Mouse (Mus musculus) hematopoietic stem cell, adult 5-6 weeks (primary cell): ENCODE data around the gene BC024978. TPM values are rescaled to one million over a fixed set of nuclear protein-coding genes. Genes with fewer than 3 reads are reported as not detected.

ENCODE experiments used
- ATAC-seq, 2 experiments: fragments of 125-278 bp in 1 of 2; replicated peaks in 1 of 2; 2 replicates each; pipeline ENCODE4 v1.8.0; 2016 to 2017; ENCODE audit warnings: inconsistent platforms in 2 of 2, mild to moderate bottlenecking in 2 of 2, moderate number of reproducible peaks in 2 of 2, low read depth in 1 of 2, moderate TSS enrichment in 1 of 2; ENCODE audit not compliant: low FRiP score in 2 of 2, poor library complexity in 2 of 2, severe bottlenecking in 2 of 2, insufficient read depth in 1 of 2, low TSS enrichment in 1 of 2
- total RNA-seq: library from RNA; stranded (forward); fragments of 172-1452, 232-1000 nt; gene quantifications from 2 replicates; pipeline ENCODE4 v1.2.3, GENCODE M21; 2017

The BC024978 gene
- total RNA-seq, 1 experiment from 2014 or later, result 3.5 TPM

DNA sequence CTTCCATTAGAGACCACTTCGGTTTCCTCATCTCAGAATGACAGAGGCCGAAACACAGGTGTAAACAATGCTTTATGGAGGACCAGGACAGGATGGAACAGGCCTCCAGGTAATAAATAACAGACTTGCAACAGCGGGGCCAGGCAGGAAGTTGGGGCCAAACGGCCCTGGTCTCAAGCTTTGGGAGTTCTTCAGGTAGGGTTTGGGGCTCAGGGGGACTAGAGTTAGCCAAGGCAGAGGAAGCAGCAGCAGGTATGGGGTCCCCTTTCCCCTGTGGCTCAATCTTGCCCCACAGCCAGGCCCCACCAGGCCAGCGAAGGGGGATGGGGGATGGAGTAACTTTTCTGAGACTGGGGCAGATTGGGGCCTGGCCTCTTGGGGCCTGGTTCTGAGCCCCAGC is 27.2 kb upstream of the BC024978 start:
- ATAC-seq, result no peak

DNA sequence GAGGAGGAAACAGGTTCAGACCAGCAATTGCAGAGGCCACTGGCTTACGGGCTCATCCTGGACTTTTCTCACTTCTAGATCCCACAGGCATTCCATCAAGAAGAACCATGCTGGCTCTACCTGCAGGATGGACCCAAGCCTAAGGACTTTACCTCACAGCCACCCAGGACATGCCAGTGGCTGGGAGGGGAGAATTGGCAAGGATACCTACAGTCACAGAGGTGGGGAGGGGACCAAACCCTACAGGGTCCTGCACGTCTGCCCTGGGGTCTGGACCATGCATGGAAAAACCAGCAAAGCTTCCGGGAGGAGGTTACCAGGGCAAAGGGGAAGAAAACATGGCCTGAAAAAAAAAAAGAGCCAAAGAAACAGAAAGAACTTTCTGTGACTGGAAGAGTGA is 24.6 kb upstream of the BC024978 start:
- ATAC-seq, result no peak

DNA sequence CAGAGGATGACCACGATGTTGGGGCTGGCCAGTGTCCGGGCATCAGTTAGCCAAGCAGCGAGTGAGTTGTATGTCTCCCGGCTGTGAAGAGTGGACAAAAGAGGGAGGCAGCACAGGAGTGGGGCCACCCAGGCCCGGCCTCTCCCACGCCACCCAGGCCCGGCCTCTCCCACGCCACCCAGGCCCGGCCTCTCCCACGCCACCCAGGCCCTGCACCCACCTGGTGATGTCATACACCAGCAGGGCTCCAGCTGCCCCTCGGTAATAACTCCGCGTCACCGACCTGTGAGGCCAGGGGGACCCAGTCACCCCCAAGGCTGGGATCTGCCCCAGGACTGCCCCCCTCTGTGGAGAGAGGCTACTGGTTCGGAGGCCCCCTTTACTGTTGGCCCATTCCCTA is 21.1 kb upstream of the BC024978 start:
- ATAC-seq, result no peak

DNA sequence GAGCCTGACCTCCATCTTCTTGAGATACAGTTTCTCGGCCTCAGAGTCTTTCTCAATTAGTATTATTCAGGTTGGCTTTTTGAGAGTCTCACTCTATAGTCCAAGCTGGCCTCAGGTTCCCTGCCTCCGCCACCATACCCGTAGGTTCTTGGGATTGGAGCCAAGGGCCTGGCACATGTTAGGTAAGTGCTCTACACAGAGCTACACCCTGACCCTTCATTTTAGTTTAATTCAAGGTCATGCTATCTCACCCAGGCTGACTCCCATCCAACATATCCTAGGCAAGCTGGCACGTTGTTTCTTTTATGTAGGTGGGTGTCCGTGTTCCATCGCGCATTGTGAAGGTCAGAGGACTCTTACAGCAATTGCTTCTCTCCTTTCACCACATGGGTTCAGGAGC is 20.7 kb upstream of the BC024978 start:
- no peak for ATAC-seq

DNA sequence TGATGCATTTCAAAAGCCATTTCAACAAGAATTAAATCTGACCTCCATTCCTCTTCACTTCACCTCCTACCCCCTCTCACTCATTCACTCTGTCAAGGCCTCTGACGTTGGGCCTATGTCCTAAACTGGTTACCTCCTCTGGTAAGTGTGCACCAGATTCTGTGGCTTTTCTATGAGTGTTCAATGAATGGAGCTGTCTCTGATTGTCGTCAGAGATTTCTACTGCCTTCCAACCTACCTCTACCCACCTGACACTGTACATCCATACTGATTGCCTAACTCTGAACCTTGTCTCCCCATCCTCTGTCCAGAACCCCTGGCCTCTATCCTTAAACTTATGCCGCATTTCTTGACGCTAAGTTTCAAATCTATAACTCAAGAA is 17.6 kb upstream of the BC024978 start:
- 0 out of 4 replicates have a peak, but pooled peaks of 1 of the 2 experiments have one; percentile 1 for ATAC-seq

DNA sequence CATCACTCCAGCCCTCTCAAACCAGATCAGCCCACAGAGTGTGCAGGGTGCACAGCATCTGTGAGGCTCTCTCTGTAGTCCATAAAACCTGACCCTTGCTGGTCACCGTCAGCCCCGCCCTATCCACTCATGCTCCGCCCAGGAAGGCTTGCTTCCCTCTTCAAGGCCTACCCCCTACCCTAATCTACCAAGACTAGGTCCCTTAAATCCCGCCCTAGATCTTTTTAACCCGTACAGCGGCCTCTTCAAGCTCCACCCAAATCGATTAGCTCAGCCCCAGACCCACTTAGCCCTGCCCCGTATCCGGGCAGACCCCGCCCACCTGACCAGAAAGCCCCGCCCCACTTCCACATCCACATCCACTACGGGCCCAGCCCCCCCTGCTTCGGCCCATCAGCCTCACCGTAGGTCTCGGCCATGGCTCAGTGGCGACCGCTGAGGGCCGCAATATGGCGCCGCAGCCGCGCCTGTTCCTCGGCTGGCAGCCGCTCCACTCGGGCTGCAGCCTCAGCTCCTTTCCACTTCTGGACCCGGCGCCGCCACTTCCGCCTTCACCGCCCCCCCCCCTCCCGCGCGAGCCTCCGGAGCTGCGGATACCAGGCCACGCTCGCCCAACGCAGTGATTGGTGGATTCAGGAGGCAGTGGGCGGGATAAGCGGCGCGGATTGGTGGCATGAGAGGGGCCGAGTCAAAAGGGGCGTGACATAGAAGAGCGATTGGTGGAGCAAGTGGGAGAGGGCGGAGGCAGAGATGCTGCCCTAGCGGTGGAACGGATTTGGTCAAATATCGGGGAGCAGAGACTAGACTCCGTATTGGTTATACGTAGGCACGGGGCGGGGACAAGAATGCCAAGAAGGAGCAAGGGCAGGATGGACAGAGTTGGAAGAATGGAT is 17.0 kb upstream of the BC024978 start, which contains the start of gene Rab4b:
TSS of gene Rab4b (minus strand) at position 573 of the 893 bp plus-strand sequence.
- ATAC-seq, result peak; percentile 96 to 97

DNA sequence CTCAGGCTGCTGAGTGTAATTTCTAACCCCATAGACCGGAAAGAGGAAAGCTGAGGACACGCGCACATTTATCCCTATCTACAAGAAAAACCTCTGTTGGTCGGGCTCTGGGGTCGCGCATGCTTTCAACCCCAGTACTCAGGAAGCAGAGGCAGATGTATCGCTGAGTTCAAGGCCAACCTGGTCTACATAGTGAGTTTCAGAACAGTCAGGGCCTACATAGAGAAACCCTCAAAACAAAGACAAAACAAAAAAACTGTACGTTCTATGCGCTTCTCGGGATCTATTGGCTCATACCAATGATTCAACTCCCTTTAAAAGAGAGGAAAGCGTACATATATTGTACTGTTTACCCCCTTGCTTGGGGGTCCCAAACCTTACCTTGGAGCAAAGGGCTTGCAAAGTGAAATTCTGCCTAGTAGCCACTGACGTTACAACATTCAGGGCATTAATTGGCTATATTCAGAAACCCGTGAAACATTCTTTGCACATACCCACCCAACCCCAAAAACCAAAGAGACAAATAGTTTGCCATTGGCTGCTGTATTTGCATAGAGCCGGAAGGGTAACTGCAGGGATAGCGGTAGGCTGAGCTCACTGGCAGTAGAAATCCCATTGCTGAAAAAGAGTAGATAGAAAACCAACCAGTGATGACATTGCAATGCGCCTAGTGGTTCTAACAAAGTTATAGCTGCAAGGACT is 16.2 kb upstream of the BC024978 start:
- 0 out of 4 replicates have a peak, but pooled peaks of 1 of the 2 experiments have one; percentile 0 for ATAC-seq

DNA sequence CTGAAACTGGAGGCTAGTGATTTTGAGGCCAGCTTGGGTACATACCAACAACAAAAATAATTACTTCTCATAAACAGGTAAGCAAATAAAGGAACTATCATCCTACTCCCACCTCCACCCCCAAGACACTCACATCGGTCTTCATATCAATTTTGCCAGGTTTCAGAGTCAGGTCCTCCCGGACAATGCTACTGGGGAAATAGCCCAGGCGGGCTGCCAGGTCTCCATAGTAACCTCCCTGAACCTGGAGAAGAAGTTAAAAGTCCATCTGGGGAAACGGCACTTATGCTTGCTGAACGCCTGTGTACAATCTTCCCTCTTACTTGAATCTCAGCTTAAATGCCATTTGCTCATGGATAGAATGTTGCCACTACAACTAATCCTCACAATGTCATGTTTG is 15.5 kb upstream of the BC024978 start:
- ATAC-seq, result no peak

DNA sequence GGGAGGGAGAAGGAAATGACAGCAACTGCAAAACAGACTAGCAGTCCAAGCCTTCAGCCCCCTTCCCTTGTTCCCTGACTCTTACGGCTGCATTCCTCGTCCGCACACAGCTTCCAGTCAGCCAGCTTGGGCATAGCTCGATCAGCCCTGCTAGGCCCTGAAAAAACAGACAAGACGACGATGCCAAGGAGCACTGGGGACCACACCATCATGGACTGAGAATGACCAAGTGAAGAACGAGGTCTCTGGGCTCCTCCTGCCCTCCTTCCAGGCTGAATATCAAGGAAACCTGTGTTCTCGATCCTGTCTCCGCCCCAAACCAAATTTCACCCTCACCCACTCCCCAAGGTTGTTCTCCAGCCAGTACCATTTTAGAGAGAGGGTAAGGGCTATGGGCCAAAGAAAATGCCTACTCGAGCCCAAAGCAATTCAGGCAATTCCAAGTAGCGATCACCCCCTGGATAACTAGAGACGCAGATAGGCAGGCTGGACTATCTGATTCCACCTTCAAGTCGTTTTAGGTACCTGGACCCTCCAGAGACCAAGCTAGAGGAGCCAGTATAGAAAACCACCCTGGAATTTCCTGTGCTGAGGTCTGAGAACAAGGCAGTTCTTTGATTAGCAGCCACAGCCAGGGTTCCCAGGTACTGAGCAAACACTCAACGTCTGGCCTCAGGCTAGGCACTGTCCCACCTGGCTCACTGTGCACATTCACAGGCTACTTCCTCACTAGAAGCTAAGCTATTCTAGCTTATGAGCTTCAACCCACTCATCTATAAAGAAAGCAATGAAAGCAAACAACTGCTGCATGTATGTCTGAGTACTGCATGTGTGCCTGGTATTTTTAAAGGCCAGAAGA is 14.5 kb upstream of the BC024978 start, which contains the start of the genes Gm21983 and Mia:
TSS of gene Gm21983 (minus strand) at position 250 of the 859 bp plus-strand sequence.
TSS of gene Mia (minus strand) at position 321 of the 859 bp plus-strand sequence.
- no peak for ATAC-seq

DNA sequence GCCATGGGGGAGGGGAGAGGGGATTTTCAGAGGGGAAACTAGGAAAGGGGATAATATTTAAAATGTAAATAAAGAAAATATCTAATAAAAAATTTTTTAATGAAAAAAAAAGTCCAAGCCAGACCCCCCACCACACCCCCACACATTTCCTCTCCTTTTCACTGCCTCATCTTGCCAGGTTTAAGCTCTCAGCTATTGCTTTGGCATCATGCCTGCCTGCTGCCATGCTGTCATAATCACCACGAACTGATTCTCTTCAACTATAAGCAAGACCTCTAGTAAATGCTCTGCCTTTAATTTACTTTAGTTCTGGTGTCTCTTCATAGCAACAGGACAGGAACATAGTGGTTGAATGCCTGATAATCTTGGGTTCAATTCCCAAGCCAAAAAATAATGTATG is 13.1 kb upstream of the BC024978 start:
- ATAC-seq, result no peak

DNA sequence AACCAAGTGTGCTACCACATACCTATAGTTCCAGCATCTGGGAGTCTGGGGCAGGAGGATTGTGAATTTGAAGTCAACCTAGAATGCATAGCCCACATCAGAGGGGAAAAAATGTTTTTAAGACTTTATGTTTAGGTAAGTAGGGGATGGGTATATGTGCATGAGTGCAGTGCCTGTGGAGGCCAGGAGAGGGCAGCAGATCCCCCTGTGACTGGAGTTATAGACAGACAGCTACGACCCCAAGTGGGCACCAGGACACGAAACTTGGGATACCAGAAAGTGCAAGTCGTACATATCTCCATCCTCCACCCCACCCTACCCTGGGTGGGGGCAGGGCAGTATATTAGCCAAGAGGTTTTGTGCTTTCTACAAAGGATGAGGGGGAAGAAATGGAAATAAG is 10.6 kb upstream of the BC024978 start:
- ATAC-seq, result peak; percentile 64 to 73; a peak in 3 of 4 replicates

DNA sequence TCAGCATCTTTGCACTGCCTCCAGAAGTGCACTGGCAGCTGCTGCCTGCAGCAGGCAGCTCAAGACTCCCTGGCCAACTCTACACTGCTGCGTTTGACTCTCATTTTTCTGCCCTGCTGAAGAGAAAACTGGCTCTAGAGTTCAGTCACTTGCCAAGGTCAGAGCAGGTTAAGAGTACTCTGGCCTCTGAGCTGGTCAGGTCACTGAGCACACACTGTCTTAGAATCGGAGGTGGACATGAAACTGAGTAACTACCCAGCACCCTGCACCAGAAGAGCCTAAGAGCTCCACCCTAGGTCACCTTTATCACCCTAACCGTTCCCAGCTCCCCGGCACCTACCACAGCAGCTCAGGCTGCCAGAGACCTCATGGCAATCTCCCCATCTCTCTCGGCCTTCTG is 9.6 kb upstream of the BC024978 start:
- no peak for ATAC-seq

DNA sequence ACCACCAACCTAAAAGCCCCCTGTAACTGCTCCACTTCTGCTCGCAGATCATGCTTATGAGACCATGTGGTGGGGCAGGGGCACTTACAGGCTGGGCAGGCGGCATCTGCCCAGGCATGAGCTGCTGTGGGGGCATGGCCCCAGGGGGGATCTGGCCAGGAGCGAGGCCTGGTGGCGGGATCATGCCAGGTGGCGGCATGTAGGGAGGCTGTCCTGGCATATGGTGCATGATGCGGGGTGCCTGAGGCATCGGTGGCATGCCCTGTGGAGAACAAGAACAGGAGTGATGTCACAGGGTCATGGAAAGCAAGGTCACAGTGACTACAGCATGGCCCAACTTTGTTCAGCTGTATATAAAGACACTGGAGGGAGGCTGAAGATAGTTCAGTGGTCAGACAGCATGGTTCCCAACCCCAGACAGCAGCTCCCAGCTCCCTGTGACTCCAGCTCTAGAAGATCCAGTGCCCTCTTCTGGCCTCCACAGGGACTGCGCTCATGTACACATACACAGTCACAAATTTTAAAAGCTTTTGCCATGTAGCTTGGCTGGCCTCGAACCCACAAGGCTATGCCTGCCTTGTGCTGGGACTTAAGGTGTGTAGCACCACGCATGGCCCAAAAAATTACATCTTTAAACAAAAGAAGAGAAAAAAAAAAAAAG is 6.2 kb upstream of the BC024978 start:
- ATAC-seq, result no peak

DNA sequence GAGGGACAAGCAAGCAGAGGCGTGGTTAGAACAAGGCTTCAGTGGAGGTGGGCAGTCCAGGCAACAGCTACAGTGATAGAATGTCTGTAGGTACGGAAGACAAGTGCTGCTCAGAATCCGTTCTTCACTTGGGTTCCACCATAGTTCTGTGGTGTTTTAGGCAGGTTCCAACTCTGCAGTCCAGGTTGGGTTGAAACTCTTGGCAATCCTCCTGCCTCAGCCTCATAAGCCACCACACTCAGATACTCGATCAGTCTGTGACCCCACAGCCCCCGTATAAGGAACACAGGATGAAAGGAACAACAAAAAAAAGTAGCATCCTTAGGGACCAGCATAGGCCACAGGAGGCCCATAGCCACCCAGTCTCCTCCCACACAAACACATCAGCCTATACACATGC is 3.1 kb upstream of the BC024978 start:
- ATAC-seq, result no peak

DNA sequence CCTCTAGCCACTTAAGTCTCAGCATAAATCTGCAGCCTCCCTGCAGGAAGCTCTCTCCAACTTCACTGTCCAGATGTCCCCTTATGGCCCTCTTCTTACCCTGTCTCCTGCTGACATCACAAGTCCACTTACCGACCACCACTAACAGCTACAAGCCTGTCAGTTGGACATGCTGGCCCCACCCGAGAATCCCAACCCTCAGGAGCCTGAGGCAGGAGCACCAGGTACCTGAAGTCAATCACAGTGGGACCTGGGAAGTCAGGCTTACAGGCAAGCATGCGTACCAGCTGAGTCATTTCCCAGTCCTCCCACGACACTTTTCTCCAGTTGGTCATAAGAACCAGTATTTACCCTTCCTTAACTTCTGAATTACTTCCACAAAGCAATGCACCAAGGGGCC is 1.9 kb upstream of the BC024978 start:
- ATAC-seq, result no peak

DNA sequence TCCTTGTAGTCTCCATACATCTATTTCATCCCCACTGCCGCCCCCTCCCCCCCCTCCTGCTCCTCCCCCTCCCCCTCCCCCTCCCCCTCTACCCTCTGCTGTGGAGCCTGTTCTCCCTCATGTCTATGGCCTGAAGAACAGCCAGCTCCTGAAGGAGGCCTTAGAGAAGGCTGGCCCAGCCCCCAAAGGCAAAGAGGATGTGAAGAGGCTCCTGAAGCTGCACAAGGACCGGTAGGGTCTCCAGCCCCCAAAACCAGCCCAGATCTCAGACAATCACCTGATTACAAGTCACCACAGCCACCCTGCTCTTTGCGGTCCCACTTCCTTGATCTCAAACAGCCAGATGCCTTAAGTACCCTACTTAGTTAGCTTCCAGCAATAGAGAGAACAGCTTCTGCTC is 1.6 kb downstream of the BC024978 start:
- ATAC-seq, result no peak

DNA sequence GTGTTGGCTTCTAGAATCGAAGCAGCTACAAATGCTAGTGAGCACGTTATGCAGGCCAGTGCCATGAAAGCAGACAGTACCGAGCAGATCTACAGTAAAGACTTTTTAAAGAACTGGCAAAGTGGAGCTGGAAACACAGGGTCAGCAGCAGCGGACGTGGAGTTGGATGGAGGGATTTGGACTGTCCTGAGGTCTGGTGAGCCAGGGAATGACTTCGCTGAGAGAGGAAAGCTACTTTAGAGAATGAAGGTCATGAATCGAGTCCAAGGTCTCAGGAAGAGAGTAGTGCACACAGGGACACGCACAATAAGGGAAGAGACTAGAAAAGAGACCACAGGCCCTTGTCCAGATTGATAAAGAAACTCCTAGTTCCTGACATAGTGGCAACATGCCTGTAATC is 2.1 kb downstream of the BC024978 start:
- ATAC-seq, result no peak
